Mouse (Mus musculus) intestine, postnatal 0 days (tissue): ENCODE results near the gene Gm14403. TPM values are rescaled to one million over a fixed set of nuclear protein-coding genes. Genes with fewer than 3 reads are reported as not detected.
"Not testable (repeated sequence)": the region's sequence is repeated elsewhere in the genome, so short reads cannot be mapped to it uniquely, and the experiment has no call there.

Experiments
- ATAC-seq: fragments of 200-750 bp; cut with Nextera tagmentation; 2 replicates; pipeline ENCODE4 v1.8.0; 2017; ENCODE audit warnings: mild to moderate bottlenecking, moderate TSS enrichment, moderate library complexity
- H3K27ac ChIP-seq: fragments of 300-500 bp; sonication (generic); 2 replicates; pipeline ENCODE4 v1.5.1; 2014; ENCODE audit warnings: mild to moderate bottlenecking, low read depth, low read length, moderate library complexity
- H3K27me3 ChIP-seq: fragments of 300-500 bp; sonication (generic); replicated peaks from 2 replicates; pipeline ENCODE4 v1.6.1; 2014; ENCODE audit warnings: low read length, mixed read lengths; ENCODE audit not compliant: control insufficient read depth, insufficient read depth
- H3K36me3 ChIP-seq: fragments of 300-500 bp; sonication (generic); 2 replicates; pipeline ENCODE4 v1.6.1; 2014; ENCODE audit warnings: mild to moderate bottlenecking, moderate library complexity; ENCODE audit not compliant: control insufficient read depth, insufficient read depth
- H3K4me1 ChIP-seq: fragments of 300-500 bp; sonication (generic); replicated peaks from 2 replicates; pipeline ENCODE4 v1.6.1; 2014; ENCODE audit warnings: antibody characterized with exemption, low read length, mixed read lengths; ENCODE audit not compliant: control insufficient read depth, insufficient read depth
- H3K4me2 ChIP-seq: fragments of 300-500 bp; sonication (generic); replicated peaks from 2 replicates; pipeline ENCODE4 v1.6.1; 2014; ENCODE audit warnings: low read depth, mild to moderate bottlenecking, moderate library complexity
- H3K4me3 ChIP-seq: fragments of 300-500 bp; sonication (generic); 2 replicates; pipeline ENCODE4 v1.5.1; 2014; ENCODE audit warnings: low read depth, low read length
- H3K9ac ChIP-seq: fragments of 300-500 bp; sonication (generic); 2 replicates; pipeline ENCODE4 v1.6.1; 2014; ENCODE audit warnings: mild to moderate bottlenecking, low read depth, low read length
- H3K9me3 ChIP-seq: fragments of 300-500 bp; sonication (generic); 2 replicates; pipeline ENCODE4 v1.6.1; 2016; ENCODE audit warnings: mixed run types; ENCODE audit not compliant: control insufficient read depth
- CTCF ChIP-seq: sonication (generic); IDR thresholded peaks from 2 replicates; pipeline ENCODE4 v1.5.1; 2016; ENCODE audit warnings: low read depth, mild to moderate bottlenecking, control low read depth, antibody characterized with exemption, moderate library complexity
- WGBS: fragments of 180-500 bp; shearing (Covaris S2); extraction: QIAGEN DNeasy Blood & Tissue Kit; methylation state at CpG from one replicate; pipeline ENCODE4 v1.1.7; 2014; 5-methylcytosine and 5-hydroxymethylcytosine counted together
- polyA plus RNA-seq: library from polyadenylated mRNA; unstranded; fragments of >200 nt; fragmentation: Nextera tagmentation; extraction: Ambion mirVana; gene quantifications from 2 replicates; pipeline ENCODE4 v1.2.1, GENCODE M21; 2015

Gm14403 gene
- polyA plus RNA-seq, 1 experiment from 2014 or later, result 1.3 TPM

- Histone ChIP-seq H3K4me1 (no peaks in the 10 kb centered on the region), H3K4me3 (no peak overlapping the region), H3K27ac (no peak overlapping the region), H3K9me3 (no peaks in the 10 kb centered on the region), H3K4me2 (no peak overlapping the region), H3K9ac (no peak overlapping the region), H3K27me3 (no peaks in the 10 kb centered on the region), H3K36me3 (no peaks in the 10 kb centered on the region)
- 82% methylated on average over 9 of the region's 9 CpGs for WGBS
- no peak for ATAC-seq
- no peak for TF ChIP-seq CTCF
These were observed 37.9 kb downstream of the Gm14403 start for GRCm38 (mm10) chr2:177535876-177536275.

- not testable (repeated sequence) for H3K27ac ChIP-seq, H3K36me3 ChIP-seq, H3K4me3 ChIP-seq, H3K9me3 ChIP-seq, H3K4me1 ChIP-seq, H3K9ac ChIP-seq, ATAC-seq, H3K27me3 ChIP-seq, H3K4me2 ChIP-seq
- 84% methylated on average over 2 of the region's 2 CpGs for WGBS
These were observed 39.1 kb downstream of the Gm14403 start for GRCm38 (mm10) chr2:177537141-177537540.

- H3K9me3 ChIP-seq, H3K4me3 ChIP-seq, ATAC-seq, H3K27ac ChIP-seq, H3K4me1 ChIP-seq, H3K4me2 ChIP-seq, H3K27me3 ChIP-seq, H3K36me3 ChIP-seq, H3K9ac ChIP-seq: not testable (repeated sequence)
- WGBS, result 79% methylated on average over 5 of the region's 5 CpGs
These were observed 39.7 kb downstream of the Gm14403 start for GRCm38 (mm10) chr2:177537717-177538116.

DNA sequence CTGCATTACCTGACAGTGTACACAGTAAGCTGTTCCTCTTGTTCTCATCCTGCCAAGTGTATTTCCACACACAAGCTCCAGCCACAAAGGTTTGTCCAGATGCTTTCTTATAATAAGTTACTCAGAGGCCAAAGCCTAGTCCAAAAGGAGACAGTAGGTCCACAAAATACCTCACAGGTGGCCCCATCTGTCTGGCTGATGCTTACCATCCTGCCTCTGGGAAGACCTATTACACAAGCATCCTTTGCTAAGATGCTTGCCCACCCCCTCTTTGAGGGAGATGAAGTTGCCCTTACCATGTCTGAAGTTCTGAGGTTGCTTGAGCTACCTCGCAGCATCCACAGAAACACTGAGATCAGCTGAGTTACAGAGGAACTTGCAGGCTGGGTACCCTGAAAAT is 57.2 kb downstream of the Gm14403 start:
- not testable (repeated sequence) for H3K4me1 ChIP-seq, ATAC-seq, H3K9ac ChIP-seq, H3K9me3 ChIP-seq, H3K27me3 ChIP-seq, H3K27ac ChIP-seq, H3K4me3 ChIP-seq, H3K36me3 ChIP-seq, H3K4me2 ChIP-seq
- WGBS, result no CpG with 5 or more reads among the region's 1 CpGs

Other genes starting within 250 kb of the Gm14403 start
- not detected in 2 replicates for gene Gm14409, start 231.2 kb upstream of the Gm14403 start, polyA plus RNA-seq
- gene Gm14412, start 173.9 kb upstream of the Gm14403 start, polyA plus RNA-seq, result not detected in 2 replicates
- gene Gm14418, start 99.9 kb upstream of the Gm14403 start, polyA plus RNA-seq, result 2.1 and 2.8 TPM in 2 replicates
- 4.7 and 5.6 TPM in 2 replicates for gene Zfp970, start 33.5 kb upstream of the Gm14403 start, polyA plus RNA-seq
- not detected in 2 replicates for gene Gm14406, start 80.0 kb downstream of the Gm14403 start, polyA plus RNA-seq